In the genomic region with DNA sequence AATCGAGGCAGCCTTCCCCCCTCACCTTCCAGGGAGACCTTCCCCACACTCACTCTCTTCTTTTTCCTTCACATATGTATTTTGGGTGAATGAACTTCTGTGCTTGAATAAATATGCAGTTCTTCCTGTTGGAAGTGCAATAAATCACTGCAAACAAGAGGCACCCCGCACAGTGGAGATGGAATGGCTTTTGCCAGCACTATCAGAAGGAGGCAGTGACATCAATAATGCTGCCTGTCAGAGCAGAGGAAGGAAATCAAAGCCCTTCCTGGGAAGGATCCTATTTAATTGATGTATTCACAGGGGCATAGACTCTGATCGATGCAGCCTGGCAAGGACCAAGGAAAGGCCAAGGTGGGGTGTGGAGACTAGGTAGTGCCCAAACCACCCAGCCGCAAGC, we compare ENCODE assay signal across 24 mouse cellular contexts. TPM values are rescaled to one million over a fixed set of nuclear protein-coding genes. Genes with fewer than 3 reads are reported as not detected.
DNase-seq lines count a peak whose midpoint lies in the region; ATAC-seq and TF ChIP-seq lines count a peak whose summit lies in the region.
"Had no signal": no experiment of that assay in that cellular context is flagged by ENCODE, and none has a peak within 500 bp of the region (broad histone marks: within the 10 kb centered on the region; RNA-seq: fewer than 3 reads in every experiment).

No protein-coding gene starts in this region.

- H3K27ac ChIP-seq in forebrain, embryonic 15.5 days (replicated peaks) = peak overlapping the region; percentile 40
- H3K27ac ChIP-seq in forebrain, embryonic 12.5 days = no peak overlapping the region
- H3K27ac ChIP-seq in hindbrain, embryonic 14.5 days = 0 out of 2 replicates have a peak overlapping the region, but pooled peaks have one; percentile 9
- no peak overlapping the region for H3K27ac ChIP-seq in hindbrain, embryonic 16.5 days (ENCODE audit: low read depth, low read length)
- no peak overlapping the region for H3K27ac ChIP-seq in kidney, postnatal 0 days
- H3K27ac ChIP-seq in hindbrain, postnatal 0 days = no peak overlapping the region
- H3K27ac ChIP-seq: embryonic facial prominence, embryonic 13.5 days; heart, adult 2 months; heart, embryonic 15.5 days; hindbrain, embryonic 15.5 days had no signal

- 72% methylated on average over 4 of the region's 4 CpGs for WGBS in forebrain, embryonic 15.5 days
- WGBS in forebrain, embryonic 12.5 days = 87% methylated on average over 4 of the region's 4 CpGs
- WGBS in hindbrain, embryonic 14.5 days = 56% methylated on average over 4 of the region's 4 CpGs
- WGBS in hindbrain, embryonic 16.5 days = 53% methylated on average over 4 of the region's 4 CpGs
- WGBS in kidney, postnatal 0 days = 37% methylated on average over 4 of the region's 4 CpGs
- WGBS in hindbrain, postnatal 0 days = 52% methylated on average over 4 of the region's 4 CpGs

- no peak for TF ChIP-seq CTCF in kidney, postnatal 0 days (IDR thresholded peaks at IDR 0.05; ENCODE audit: low read depth)
- no peak for TF ChIP-seq CTCF in hindbrain, postnatal 0 days (IDR thresholded peaks at IDR 0.05; ENCODE audit: low read depth)

- no peaks in the 10 kb centered on the region for H3K36me3 ChIP-seq in forebrain, embryonic 15.5 days
- no peaks in the 10 kb centered on the region for H3K36me3 ChIP-seq in forebrain, embryonic 12.5 days (replicated peaks)
- H3K36me3 ChIP-seq in hindbrain, embryonic 14.5 days (replicated peaks; ENCODE audit: control insufficient read depth, insufficient read depth) = no peaks in the 10 kb centered on the region
- H3K36me3 ChIP-seq in hindbrain, embryonic 16.5 days (ENCODE audit: control insufficient read depth, insufficient read depth, low read length) = no peaks in the 10 kb centered on the region
- no peaks in the 10 kb centered on the region for H3K36me3 ChIP-seq in kidney, postnatal 0 days (ENCODE audit: insufficient read depth, low read length)
- H3K36me3 ChIP-seq in hindbrain, postnatal 0 days (ENCODE audit: insufficient read depth, low read length) = no peaks in the 10 kb centered on the region
- H3K36me3 ChIP-seq: embryonic facial prominence, embryonic 13.5 days; heart, embryonic 15.5 days; hindbrain, embryonic 15.5 days had no signal

- no peak for ATAC-seq in forebrain, embryonic 15.5 days (replicated peaks)
- ATAC-seq in forebrain, embryonic 12.5 days (ENCODE audit: low FRiP score) = no peak
- no peak for ATAC-seq in hindbrain, embryonic 14.5 days (ENCODE audit: low FRiP score)
- no peak for ATAC-seq in hindbrain, embryonic 16.5 days
- no peak for ATAC-seq in kidney, postnatal 0 days (replicated peaks; ENCODE audit: low FRiP score, low read depth)
- no peak for ATAC-seq in hindbrain, postnatal 0 days
- ATAC-seq: activated CD4-positive, CD25-positive, alpha-beta regulatory T cell, adult 4 months; Patski had no signal

- H3K27me3 ChIP-seq in forebrain, embryonic 15.5 days = no peaks in the 10 kb centered on the region
- no peaks in the 10 kb centered on the region for H3K27me3 ChIP-seq in forebrain, embryonic 12.5 days
- H3K27me3 ChIP-seq in hindbrain, embryonic 14.5 days (ENCODE audit: control insufficient read depth, insufficient read depth, low read length) = no peaks in the 10 kb centered on the region
- no peaks in the 10 kb centered on the region for H3K27me3 ChIP-seq in hindbrain, embryonic 16.5 days (replicated peaks; ENCODE audit: control insufficient read depth, insufficient read depth, low read length)
- no peaks in the 10 kb centered on the region for H3K27me3 ChIP-seq in kidney, postnatal 0 days (ENCODE audit: insufficient read depth, low read length)
- H3K27me3 ChIP-seq in hindbrain, postnatal 0 days (ENCODE audit: insufficient read depth, low read length) = no peaks in the 10 kb centered on the region
- H3K27me3 ChIP-seq: hindbrain, embryonic 15.5 days had no signal

- H3K9ac ChIP-seq in forebrain, embryonic 15.5 days (replicated peaks) = no peak overlapping the region
- H3K9ac ChIP-seq in forebrain, embryonic 12.5 days = no peak overlapping the region
- H3K9ac ChIP-seq in hindbrain, embryonic 14.5 days = no peak overlapping the region
- H3K9ac ChIP-seq in hindbrain, embryonic 16.5 days (ENCODE audit: low read depth, low read length) = no peak overlapping the region
- no peak overlapping the region for H3K9ac ChIP-seq in kidney, postnatal 0 days (ENCODE audit: low read depth, low read length)
- H3K9ac ChIP-seq in hindbrain, postnatal 0 days (replicated peaks; ENCODE audit: low read length) = no peak overlapping the region
- H3K9ac ChIP-seq: embryonic facial prominence, embryonic 13.5 days; heart, embryonic 15.5 days; hindbrain, embryonic 15.5 days had no signal

- H3K4me3 ChIP-seq in forebrain, embryonic 15.5 days = no peak overlapping the region
- H3K4me3 ChIP-seq in forebrain, embryonic 12.5 days (replicated peaks) = no peak overlapping the region
- H3K4me3 ChIP-seq in hindbrain, embryonic 14.5 days (replicated peaks; ENCODE audit: low read length) = no peak overlapping the region
- no peak overlapping the region for H3K4me3 ChIP-seq in hindbrain, embryonic 16.5 days (ENCODE audit: low read length)
- H3K4me3 ChIP-seq in kidney, postnatal 0 days (replicated peaks; ENCODE audit: low read depth, low read length) = no peak overlapping the region
- no peak overlapping the region for H3K4me3 ChIP-seq in hindbrain, postnatal 0 days (ENCODE audit: low read length)
- H3K4me3 ChIP-seq: embryonic facial prominence, embryonic 13.5 days; heart, adult 2 months; heart, embryonic 15.5 days; hindbrain, embryonic 15.5 days had no signal

- H3K4me2 ChIP-seq in forebrain, embryonic 15.5 days (replicated peaks) = no peak overlapping the region
- H3K4me2 ChIP-seq in forebrain, embryonic 12.5 days = no peak overlapping the region
- no peak overlapping the region for H3K4me2 ChIP-seq in hindbrain, embryonic 14.5 days (replicated peaks)
- H3K4me2 ChIP-seq in hindbrain, embryonic 16.5 days (ENCODE audit: low read length) = no peak overlapping the region
- H3K4me2 ChIP-seq in kidney, postnatal 0 days (ENCODE audit: low read length) = no peak overlapping the region
- no peak overlapping the region for H3K4me2 ChIP-seq in hindbrain, postnatal 0 days (ENCODE audit: low read depth, low read length)
- H3K4me2 ChIP-seq: embryonic facial prominence, embryonic 13.5 days; heart, embryonic 11.5 days; heart, embryonic 15.5 days; hindbrain, embryonic 15.5 days had no signal

- 0 out of 2 replicates have a peak, but pooled peaks cover 3% of the 10 kb centered on the region for H3K4me1 ChIP-seq in forebrain, embryonic 15.5 days
- H3K4me1 ChIP-seq in forebrain, embryonic 12.5 days = no peaks in the 10 kb centered on the region
- peaks cover 5% of the 10 kb centered on the region; the same call in 1 of the 2 replicates for H3K4me1 ChIP-seq in hindbrain, embryonic 14.5 days (replicated peaks; ENCODE audit: control insufficient read depth, insufficient read depth, low read length)
- 0 out of 2 replicates have a peak, but pooled peaks cover 3% of the 10 kb centered on the region for H3K4me1 ChIP-seq in hindbrain, embryonic 16.5 days (ENCODE audit: control insufficient read depth, insufficient read depth, low read depth, low read length)
- no peaks in the 10 kb centered on the region for H3K4me1 ChIP-seq in kidney, postnatal 0 days (replicated peaks; ENCODE audit: insufficient read depth, low read length)
- 0 out of 2 replicates have a peak, but pooled peaks cover 5% of the 10 kb centered on the region for H3K4me1 ChIP-seq in hindbrain, postnatal 0 days (ENCODE audit: insufficient read depth, low read length)
- H3K4me1 ChIP-seq: embryonic facial prominence, embryonic 13.5 days; heart, embryonic 15.5 days had no signal

- no peak for DNase-seq in hindbrain, embryonic 14.5 days (ENCODE audit: low spot score)
- peak; percentile 12 for DNase-seq in kidney, postnatal 0 days (ENCODE audit: low spot score)
- no peak for DNase-seq in kidney, postnatal 14 days
- DNase-seq in hindbrain, postnatal 0 days (ENCODE audit: low spot score) = peak; percentile 16
- DNase-seq in urinary bladder, postnatal 10 days (ENCODE audit: low spot score) = no peak
- DNase-seq: adrenal gland, postnatal 14 days; cerebellum, adult 18-20 months; cerebellum, adult 9-11 months; cerebellum, postnatal 36 days; gastrocnemius, postnatal 10 days; heart, adult 2 months; heart, postnatal 14 days; kidney, adult 11 months had no signal

- no peaks in the 10 kb centered on the region for H3K9me3 ChIP-seq in forebrain, embryonic 15.5 days
- no peaks in the 10 kb centered on the region for H3K9me3 ChIP-seq in forebrain, embryonic 12.5 days
- no peaks in the 10 kb centered on the region for H3K9me3 ChIP-seq in hindbrain, embryonic 14.5 days (ENCODE audit: control insufficient read depth, low read length)
- no peaks in the 10 kb centered on the region for H3K9me3 ChIP-seq in hindbrain, embryonic 16.5 days (ENCODE audit: control insufficient read depth, low read length)
- H3K9me3 ChIP-seq in kidney, postnatal 0 days (replicated peaks; ENCODE audit: low read length) = no peaks in the 10 kb centered on the region
- no peaks in the 10 kb centered on the region for H3K9me3 ChIP-seq in hindbrain, postnatal 0 days (ENCODE audit: low read length)
- H3K9me3 ChIP-seq: embryonic facial prominence, embryonic 13.5 days; heart, embryonic 15.5 days; hindbrain, embryonic 15.5 days had no signal

RNA-seq across cellular contexts. Expression of a gene that starts 33.8 kb away (rescaled TPM):
- 118 TPM in 2 replicates for polyA plus RNA-seq in forebrain, embryonic 15.5 days (2015; fragmentation: Nextera tagmentation; extraction: Ambion mirVana)
- polyA plus RNA-seq in forebrain, embryonic 12.5 days (2016; fragmentation: Nextera tagmentation; extraction: Ambion mirVana) = 112 and 127 TPM in 2 replicates
- 107 and 119 TPM in 2 replicates for polyA plus RNA-seq in hindbrain, embryonic 14.5 days (2014; fragmentation: Nextera tagmentation; extraction: Ambion mirVana)
- 124 and 133 TPM in 2 replicates for polyA plus RNA-seq in hindbrain, embryonic 16.5 days (2015; fragmentation: Nextera tagmentation; extraction: Ambion mirVana)
- 139 and 151 TPM in 2 replicates for polyA plus RNA-seq in kidney, postnatal 0 days (2015; fragmentation: Nextera tagmentation; extraction: Ambion mirVana)
- total RNA-seq in hindbrain, postnatal 0 days (2014; rRNA removed) = 99.1 and 101 TPM in 2 replicates
- 123 and 129 TPM in 2 replicates for polyA plus RNA-seq in hindbrain, postnatal 0 days (2015; fragmentation: Nextera tagmentation; extraction: Ambion mirVana)

RNA-seq across cellular contexts. Expression of a gene that starts 57.0 kb away (rescaled TPM):
- polyA plus RNA-seq in forebrain, embryonic 15.5 days (2015; fragmentation: Nextera tagmentation; extraction: Ambion mirVana) = 0.05 TPM in 1 of 2 replicates, not detected in the other
- polyA plus RNA-seq in forebrain, embryonic 12.5 days (2016; fragmentation: Nextera tagmentation; extraction: Ambion mirVana) = 0.21 and 0.72 TPM in 2 replicates
- polyA plus RNA-seq in hindbrain, embryonic 14.5 days (2014; fragmentation: Nextera tagmentation; extraction: Ambion mirVana) = 0.47 and 0.74 TPM in 2 replicates
- 0.24 and 0.29 TPM in 2 replicates for polyA plus RNA-seq in hindbrain, embryonic 16.5 days (2015; fragmentation: Nextera tagmentation; extraction: Ambion mirVana)
- 0.05 and 0.07 TPM in 2 replicates for polyA plus RNA-seq in kidney, postnatal 0 days (2015; fragmentation: Nextera tagmentation; extraction: Ambion mirVana)
- 0.90 TPM in 1 of 2 replicates, not detected in the other for total RNA-seq in hindbrain, postnatal 0 days (2014; rRNA removed)
- polyA plus RNA-seq in hindbrain, postnatal 0 days (2015; fragmentation: Nextera tagmentation; extraction: Ambion mirVana) = 0.08 and 0.13 TPM in 2 replicates
- total RNA-seq: adrenal gland, adult 18-20 months; adrenal gland, postnatal 14 days; gastrocnemius, postnatal 10 days; gastrocnemius, postnatal 4 days; heart, adult 2 months; heart, postnatal 14 days had no signal
- polyA plus RNA-seq: activated CD4-positive, CD25-positive, alpha-beta regulatory T cell, adult 4 months; embryonic facial prominence, embryonic 13.5 days; heart, adult 2 months; heart, embryonic 15.5 days had no signal

Comparison
In these comparisons a context has a peak if more than half of its experiments do, and no peak if none do; other contexts are left out.
1. H3K27ac ChIP-seq: peak in forebrain, embryonic 15.5 days (single experiment) and hindbrain, embryonic 14.5 days (single experiment); none in forebrain, embryonic 12.5 days (single experiment), hindbrain, embryonic 16.5 days (single experiment), kidney, postnatal 0 days (single experiment) and hindbrain, postnatal 0 days (single experiment).
2. DNase-seq: peak in kidney, postnatal 0 days (single experiment) and hindbrain, postnatal 0 days (single experiment); none in hindbrain, embryonic 14.5 days (single experiment), kidney, postnatal 14 days (single experiment) and urinary bladder, postnatal 10 days (single experiment).